Mouse (Mus musculus) heart, adult 10 weeks (tissue): ENCODE measurements around the gene Sem1. TPM values are rescaled to one million over a fixed set of nuclear protein-coding genes. Genes with fewer than 3 reads are reported as not detected.

Experiments
- polyA plus RNA-seq: library from polyadenylated mRNA; stranded (reverse); fragments of 350-450 nt; fragmentation: Illumina TruSeq; extraction: RNeasy Lipid Tissue Mini Kit (QIAGEN cat#74804); gene quantifications from one replicate; pipeline ENCODE4 v1.2.3, GENCODE M21; 2014; ENCODE audit warnings: low read depth, low replicate concordance

Sem1 gene
- 121 TPM for polyA plus RNA-seq

GRCm38 (mm10) chr6:6578304-6579149, at the start of gene Sem1:
Sem1 (minus strand) TSS chr6:6578663.

